Mouse (Mus musculus): Measurements from ENCODE around the gene Gtpbp10. TPM values are rescaled to one million over a fixed set of nuclear protein-coding genes. Genes with fewer than 3 reads are reported as not detected.

Gene Gtpbp10
- polyA plus RNA-seq, 1 experiment from 2014 or later, result 39.7 TPM

DNA sequence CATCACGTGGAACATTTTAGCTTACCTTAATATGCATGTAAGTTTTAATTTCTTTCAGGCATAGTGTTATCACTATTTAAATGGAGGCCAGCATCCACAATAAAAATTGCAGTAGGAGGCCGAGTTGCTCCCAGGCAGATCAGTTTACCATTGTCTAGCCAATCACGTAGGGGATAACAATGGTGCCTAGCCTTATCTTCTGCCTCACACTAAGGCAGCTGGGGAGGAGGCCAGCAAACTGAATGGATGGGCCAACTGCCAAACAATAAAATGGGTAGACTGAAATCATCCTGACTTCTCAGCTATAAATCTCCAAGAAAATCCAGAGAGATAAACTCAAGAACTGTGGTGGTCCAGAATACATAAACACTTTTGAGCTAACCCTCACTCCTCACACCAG is 19.6 kb downstream of the Gtpbp10 start:
- Histone ChIP-seq H3K9me3 (ENCODE audit: control insufficient read depth, low read length) (no peaks in the 10 kb centered on the region), H3K9ac (ENCODE audit: low read depth, low read length) (no peak overlapping the region), H3K27ac (ENCODE audit: low read depth, low read length) (no peak overlapping the region), H3K36me3 (ENCODE audit: control insufficient read depth, insufficient read depth, low read length) (peaks cover 39% of the 10 kb centered on the region), H3K4me3 (ENCODE audit: low read length) (no peak overlapping the region), H3K27me3 (ENCODE audit: control insufficient read depth, insufficient read depth, low read length) (no peaks in the 10 kb centered on the region), H3K4me1 (ENCODE audit: control insufficient read depth, insufficient read depth, low read length) (no peaks in the 10 kb centered on the region), H3K4me2 (replicated peaks; ENCODE audit: low read depth, low read length) (no peak overlapping the region)
- ATAC-seq (ENCODE audit: low FRiP score, low TSS enrichment), result no peak
- WGBS, result 84% methylated on average over 3 of the region's 3 CpGs

DNA sequence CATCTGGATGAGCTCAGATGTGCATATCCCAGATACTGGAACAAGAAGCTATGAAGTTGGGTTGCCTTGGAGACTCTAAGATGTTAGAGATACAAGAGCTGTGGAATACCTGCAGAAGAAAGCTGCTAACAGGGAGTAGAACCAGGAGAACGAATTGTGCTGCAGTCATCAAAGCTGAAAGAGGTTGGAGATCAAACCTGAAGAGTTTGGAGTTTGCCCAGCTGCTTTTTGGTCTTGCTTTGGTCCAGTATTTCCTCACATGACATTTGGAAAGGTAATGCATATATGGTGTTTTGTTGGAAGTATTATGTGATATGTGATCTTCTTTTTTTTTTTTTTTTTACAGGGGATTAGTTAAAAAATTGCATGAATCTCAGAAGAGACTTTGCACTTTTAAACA is 23.2 kb downstream of the Gtpbp10 start:
- H3K9ac ChIP-seq (ENCODE audit: low read depth, low read length), result no peak overlapping the region
- no peaks in the 10 kb centered on the region for H3K4me1 ChIP-seq (ENCODE audit: control insufficient read depth, insufficient read depth, low read length)
- no peak overlapping the region for H3K4me3 ChIP-seq (ENCODE audit: low read length)
- no peaks in the 10 kb centered on the region for H3K27me3 ChIP-seq (ENCODE audit: control insufficient read depth, insufficient read depth, low read length)
- H3K4me2 ChIP-seq (replicated peaks; ENCODE audit: low read depth, low read length), result no peak overlapping the region
- H3K27ac ChIP-seq (ENCODE audit: low read depth, low read length), result no peak overlapping the region
- no peaks in the 10 kb centered on the region for H3K9me3 ChIP-seq (ENCODE audit: control insufficient read depth, low read length)
- WGBS, result 93% methylated on average over 1 of the region's 1 CpGs
- ATAC-seq (ENCODE audit: low FRiP score, low TSS enrichment), result no peak
- H3K36me3 ChIP-seq (ENCODE audit: control insufficient read depth, insufficient read depth, low read length), result peaks cover 17% of the 10 kb centered on the region

DNA sequence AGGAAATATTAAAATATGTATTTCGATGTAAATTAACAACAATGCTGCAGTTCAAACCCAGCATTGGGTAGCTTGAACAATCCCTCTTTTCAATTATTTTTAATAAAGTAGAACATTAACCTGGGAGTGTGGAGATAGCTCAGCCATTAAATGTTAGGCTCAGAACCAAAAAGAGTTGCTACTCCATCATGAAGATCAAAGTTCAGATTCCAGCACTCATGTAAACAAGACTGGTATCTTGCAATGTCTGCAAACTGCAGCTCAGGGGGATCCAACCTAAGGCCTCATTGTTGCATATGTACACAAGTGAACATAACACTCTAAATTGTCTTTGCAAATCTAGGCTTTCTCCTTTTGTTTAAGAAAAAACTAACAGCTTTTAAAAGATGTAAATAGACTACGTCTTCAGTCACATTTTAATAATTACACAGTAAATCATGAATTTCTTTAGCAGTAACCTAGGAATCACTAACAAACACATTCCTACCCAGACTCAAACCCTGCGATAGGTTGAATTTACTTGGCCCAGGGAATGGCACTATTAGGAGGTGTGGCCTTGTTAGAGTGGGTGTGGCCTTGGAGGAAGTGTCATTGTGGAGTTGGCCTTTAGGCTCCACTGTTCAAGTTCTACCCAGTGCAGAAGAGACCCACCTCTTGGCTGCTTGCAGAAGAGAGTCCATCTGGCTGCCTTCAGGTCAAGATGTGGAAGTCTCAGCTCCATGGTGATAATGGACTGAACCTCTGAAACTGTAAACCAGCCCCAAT is 25.5 kb downstream of the Gtpbp10 start:
- 85% methylated on average over 3 of the region's 3 CpGs for WGBS
- no peaks in the 10 kb centered on the region for H3K4me1 ChIP-seq (ENCODE audit: control insufficient read depth, insufficient read depth, low read length)
- H3K36me3 ChIP-seq (ENCODE audit: control insufficient read depth, insufficient read depth, low read length), result peaks cover 7% of the 10 kb centered on the region
- no peaks in the 10 kb centered on the region for H3K9me3 ChIP-seq (ENCODE audit: control insufficient read depth, low read length)
- H3K27ac ChIP-seq (ENCODE audit: low read depth, low read length), result no peak overlapping the region
- no peak overlapping the region for H3K4me3 ChIP-seq (ENCODE audit: low read length)
- peak; percentile 73; the same call in 1 of the 2 replicates for ATAC-seq (ENCODE audit: low FRiP score, low TSS enrichment)
- no peaks in the 10 kb centered on the region for H3K27me3 ChIP-seq (ENCODE audit: control insufficient read depth, insufficient read depth, low read length)
- no peak overlapping the region for H3K4me2 ChIP-seq (replicated peaks; ENCODE audit: low read depth, low read length)
- no peak overlapping the region for H3K9ac ChIP-seq (ENCODE audit: low read depth, low read length)

DNA sequence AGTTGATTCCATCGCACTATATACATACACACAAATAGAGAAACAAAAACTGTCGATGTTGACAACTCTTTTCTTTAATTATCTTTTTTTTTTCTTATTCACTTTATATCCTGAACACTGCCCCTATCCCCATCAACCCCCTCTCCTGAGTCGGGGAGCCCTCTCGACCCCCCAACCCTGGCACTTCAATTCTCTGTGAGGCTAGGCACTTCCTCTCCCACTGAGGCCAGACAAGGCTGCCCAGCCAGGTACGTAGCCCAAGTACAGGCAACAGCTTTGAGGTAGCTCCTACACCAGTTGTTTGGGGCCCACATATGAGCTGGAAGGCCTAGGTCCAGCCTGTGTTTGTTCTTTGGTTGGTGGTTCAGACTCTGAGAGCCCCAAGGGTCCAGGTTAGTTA is 43.9 kb downstream of the Gtpbp10 start:
- Histone ChIP-seq H3K4me3 (ENCODE audit: low read length) (no peak overlapping the region), H3K4me2 (replicated peaks; ENCODE audit: low read depth, low read length) (no peak overlapping the region)

DNA sequence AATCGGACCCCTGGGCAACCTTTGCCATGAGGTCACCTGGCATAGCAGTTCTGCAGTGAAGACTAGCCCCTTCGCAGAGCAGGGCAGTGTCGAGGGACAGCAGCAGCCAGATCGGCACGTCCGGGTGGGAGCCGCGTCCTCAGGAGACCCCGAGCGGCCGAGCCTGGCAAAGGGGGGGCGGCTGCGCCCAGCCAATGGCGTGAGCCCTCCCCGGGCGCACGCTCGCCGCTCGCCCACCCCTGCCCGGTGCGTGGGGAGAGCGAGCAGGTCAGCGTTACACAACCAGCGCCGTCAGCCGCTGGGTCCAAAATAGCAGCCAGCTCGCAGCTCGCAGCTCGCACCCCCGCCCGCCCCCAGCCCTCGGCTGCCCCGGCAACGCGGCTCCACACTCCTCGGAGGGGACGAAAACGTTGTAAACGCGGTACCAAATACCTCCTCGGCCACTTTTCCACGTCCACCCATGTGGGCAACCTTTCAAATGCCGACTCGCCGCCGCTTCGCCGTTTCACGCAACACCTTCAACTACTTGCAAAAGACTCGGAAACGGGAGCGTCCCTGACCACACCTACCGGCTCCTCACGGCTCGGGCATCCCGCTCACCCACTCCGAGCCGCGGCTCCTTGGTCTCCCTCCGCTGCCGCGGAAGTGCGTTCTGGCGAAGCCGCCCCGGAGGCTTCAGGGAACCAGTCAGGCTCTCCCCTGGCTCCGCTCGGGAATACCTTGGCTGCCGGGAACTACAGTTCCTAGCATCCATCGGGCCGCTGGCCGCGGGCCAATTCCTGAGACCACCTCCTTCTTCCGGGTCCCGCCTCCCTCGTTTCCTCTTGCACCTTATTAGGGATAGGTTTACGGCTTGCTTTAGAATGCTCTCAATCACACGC is 44.9 kb downstream of the Gtpbp10 start, which contains the start of gene Cldn12:
Gene Cldn12 (minus strand): TSS at position 763 of the 881 bp plus-strand sequence.
- Histone ChIP-seq H3K36me3 (ENCODE audit: control insufficient read depth, insufficient read depth, low read length) (0 out of 2 replicates have a peak, but pooled peaks cover 4% of the 10 kb centered on the region), H3K27me3 (ENCODE audit: control insufficient read depth, insufficient read depth, low read length) (no peaks in the 10 kb centered on the region), H3K27ac (ENCODE audit: low read depth, low read length) (peak within 1 kb of the TSS; percentile 88), H3K9me3 (ENCODE audit: control insufficient read depth, low read length) (no peaks in the 10 kb centered on the region), H3K4me2 (replicated peaks; ENCODE audit: low read depth, low read length) (peak within 1 kb of the TSS; percentile 75), H3K9ac (ENCODE audit: low read depth, low read length) (peak within 1 kb of the TSS; percentile 69), H3K4me1 (ENCODE audit: control insufficient read depth, insufficient read depth, low read length) (no peaks in the 10 kb centered on the region), H3K4me3 (ENCODE audit: low read length) (peak within 1 kb of the TSS; percentile 83)
- peak; percentile 97 for ATAC-seq (ENCODE audit: low FRiP score, low TSS enrichment)
- WGBS, result under 1% methylated on average over 71 of the region's 79 CpGs

More for the DNA sequence above, 43.9 kb downstream of the Gtpbp10 start:
- Histone ChIP-seq H3K36me3 (ENCODE audit: control insufficient read depth, insufficient read depth, low read length) (0 out of 2 replicates have a peak, but pooled peaks cover 4% of the 10 kb centered on the region), H3K9me3 (ENCODE audit: control insufficient read depth, low read length) (no peaks in the 10 kb centered on the region), H3K9ac (ENCODE audit: low read depth, low read length) (no peak overlapping the region), H3K4me1 (ENCODE audit: control insufficient read depth, insufficient read depth, low read length) (no peaks in the 10 kb centered on the region), H3K27ac (ENCODE audit: low read depth, low read length) (no peak overlapping the region), H3K27me3 (ENCODE audit: control insufficient read depth, insufficient read depth, low read length) (no peaks in the 10 kb centered on the region)
- WGBS, result 74% methylated on average over 5 of the region's 5 CpGs
- no peak for ATAC-seq (ENCODE audit: low FRiP score, low TSS enrichment)

DNA sequence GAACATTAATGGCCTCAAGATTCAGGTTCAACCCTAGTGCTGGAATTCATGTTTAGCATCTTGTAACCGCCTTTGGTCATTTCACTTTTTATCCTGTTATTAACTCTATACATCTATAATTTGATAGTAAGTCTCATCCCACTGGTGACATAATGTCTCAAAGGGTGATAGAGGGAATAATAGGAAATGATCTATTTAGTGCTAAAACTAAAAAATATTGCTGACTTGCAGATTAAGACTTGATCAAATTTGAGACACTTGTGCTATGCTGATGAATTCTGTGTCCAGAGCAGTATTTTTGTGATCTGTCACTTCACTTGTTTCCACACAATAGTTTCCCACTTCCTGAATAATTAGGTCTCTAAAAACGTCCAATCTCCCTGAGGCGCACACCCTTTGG is 47.9 kb downstream of the Gtpbp10 start:
- Histone ChIP-seq H3K9me3 (ENCODE audit: control insufficient read depth, low read length) (no peaks in the 10 kb centered on the region), H3K4me3 (ENCODE audit: low read length) (no peak overlapping the region), H3K36me3 (ENCODE audit: control insufficient read depth, insufficient read depth, low read length) (peaks cover 17% of the 10 kb centered on the region), H3K27ac (ENCODE audit: low read depth, low read length) (no peak overlapping the region), H3K27me3 (ENCODE audit: control insufficient read depth, insufficient read depth, low read length) (no peaks in the 10 kb centered on the region), H3K4me1 (ENCODE audit: control insufficient read depth, insufficient read depth, low read length) (no peaks in the 10 kb centered on the region), H3K9ac (ENCODE audit: low read depth, low read length) (no peak overlapping the region), H3K4me2 (replicated peaks; ENCODE audit: low read depth, low read length) (no peak overlapping the region)
- ATAC-seq (ENCODE audit: low FRiP score, low TSS enrichment), result no peak
- WGBS, result 85% methylated on average over 3 of the region's 3 CpGs

DNA sequence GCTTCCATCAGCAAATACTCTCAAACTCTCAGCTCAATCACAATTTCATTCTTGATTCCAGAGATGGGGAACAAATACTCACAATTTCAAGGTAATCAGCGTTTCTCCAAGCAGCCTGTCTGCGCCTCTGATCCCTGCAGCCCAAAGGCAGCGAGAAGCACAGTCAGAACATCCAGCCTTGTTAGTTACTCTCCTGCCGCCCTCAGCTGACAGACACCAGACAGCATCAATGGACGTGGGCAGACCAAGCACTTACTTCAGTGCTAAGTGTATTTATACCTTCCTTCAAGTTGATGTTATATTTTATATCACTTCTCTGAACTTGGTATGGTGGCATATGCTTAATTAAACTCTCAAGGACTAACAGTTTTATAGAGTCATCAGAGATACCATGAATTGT is 48.3 kb downstream of the Gtpbp10 start:
- 87% methylated on average over 5 of the region's 5 CpGs for WGBS
- Histone ChIP-seq H3K27ac (ENCODE audit: low read depth, low read length) (no peak overlapping the region), H3K36me3 (ENCODE audit: control insufficient read depth, insufficient read depth, low read length) (peaks cover 18% of the 10 kb centered on the region), H3K27me3 (ENCODE audit: control insufficient read depth, insufficient read depth, low read length) (no peaks in the 10 kb centered on the region), H3K4me1 (ENCODE audit: control insufficient read depth, insufficient read depth, low read length) (no peaks in the 10 kb centered on the region), H3K9ac (ENCODE audit: low read depth, low read length) (no peak overlapping the region), H3K4me3 (ENCODE audit: low read length) (no peak overlapping the region), H3K9me3 (ENCODE audit: control insufficient read depth, low read length) (no peaks in the 10 kb centered on the region), H3K4me2 (replicated peaks; ENCODE audit: low read depth, low read length) (no peak overlapping the region)
- ATAC-seq (ENCODE audit: low FRiP score, low TSS enrichment), result no peak

DNA sequence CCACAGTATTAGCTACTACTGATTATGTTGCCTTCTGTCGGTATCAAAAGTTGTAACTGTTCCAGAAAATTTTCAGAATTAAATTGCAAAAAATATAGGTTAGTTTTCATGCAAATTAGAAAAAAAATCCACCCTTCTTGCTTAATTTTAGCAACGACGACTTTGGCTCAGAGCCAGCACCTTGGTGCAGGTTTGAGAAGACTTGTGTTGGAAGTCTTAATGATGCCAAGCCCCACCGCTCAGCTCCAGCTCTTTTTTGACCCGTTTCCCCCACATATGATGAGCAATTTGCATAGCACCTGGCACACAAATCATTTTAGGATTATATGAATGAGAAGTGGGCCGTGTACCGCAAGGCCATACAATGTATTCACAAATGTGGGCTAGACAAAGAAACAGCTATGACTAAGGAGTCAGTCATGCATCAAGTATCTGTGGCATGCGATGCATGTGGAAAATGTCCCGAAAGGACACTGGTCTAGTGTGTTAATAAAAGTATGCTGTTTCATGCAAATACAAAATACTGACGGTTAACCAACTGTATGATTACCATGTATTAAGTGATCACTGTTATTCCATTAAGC is 48.9 kb downstream of the Gtpbp10 start:
- Histone ChIP-seq H3K36me3 (ENCODE audit: control insufficient read depth, insufficient read depth, low read length) (peaks cover 18% of the 10 kb centered on the region), H3K9me3 (ENCODE audit: control insufficient read depth, low read length) (no peaks in the 10 kb centered on the region), H3K27me3 (ENCODE audit: control insufficient read depth, insufficient read depth, low read length) (no peaks in the 10 kb centered on the region), H3K9ac (ENCODE audit: low read depth, low read length) (no peak overlapping the region), H3K4me3 (ENCODE audit: low read length) (no peak overlapping the region), H3K4me1 (ENCODE audit: control insufficient read depth, insufficient read depth, low read length) (no peaks in the 10 kb centered on the region), H3K4me2 (replicated peaks; ENCODE audit: low read depth, low read length) (no peak overlapping the region), H3K27ac (ENCODE audit: low read depth, low read length) (no peak overlapping the region)
- no peak for ATAC-seq (ENCODE audit: low FRiP score, low TSS enrichment)
- WGBS, result 79% methylated on average over 10 of the region's 10 CpGs
